Mouse (Mus musculus) forebrain, embryonic 12.5 days (tissue): ENCODE measurements around the gene Phf23. TPM values are rescaled to one million over a fixed set of nuclear protein-coding genes. Genes with fewer than 3 reads are reported as not detected.

Source experiments
- ATAC-seq: fragments of 200-750 bp; cut with Nextera tagmentation; 2 replicates; pipeline ENCODE4 v1.8.0; 2017; ENCODE audit warnings: moderate TSS enrichment; ENCODE audit not compliant: low FRiP score
- H3K27ac ChIP-seq: fragments of 300-500 bp; sonication (generic); 2 replicates; pipeline ENCODE4 v1.5.1; 2016; ENCODE audit warnings: mild to moderate bottlenecking
- H3K27me3 ChIP-seq: fragments of 300-500 bp; sonication (generic); 2 replicates; pipeline ENCODE4 v1.6.1; 2016; ENCODE audit warnings: mild to moderate bottlenecking
- H3K36me3 ChIP-seq: fragments of 300-500 bp; sonication (generic); replicated peaks from 2 replicates; pipeline ENCODE4 v1.6.1; 2016; ENCODE audit warnings: mild to moderate bottlenecking
- H3K4me1 ChIP-seq: fragments of 300-500 bp; sonication (generic); 2 replicates; pipeline ENCODE4 v1.6.1; 2016
- H3K4me2 ChIP-seq: fragments of 300-500 bp; sonication (generic); 2 replicates; pipeline ENCODE4 v1.6.1; 2016; ENCODE audit warnings: mild to moderate bottlenecking, moderate library complexity
- H3K4me3 ChIP-seq: fragments of 300-500 bp; sonication (generic); replicated peaks from 2 replicates; pipeline ENCODE4 v1.5.1; 2016; ENCODE audit warnings: mild to moderate bottlenecking
- H3K9ac ChIP-seq: fragments of 300-500 bp; sonication (generic); 2 replicates; pipeline ENCODE4 v1.6.1; 2016; ENCODE audit warnings: mild to moderate bottlenecking
- H3K9me3 ChIP-seq: fragments of 300-500 bp; sonication (generic); 2 replicates; pipeline ENCODE4 v1.6.1; 2016
- WGBS: fragments of 180-500 bp; shearing (Covaris S2); methylation state at CpG from one replicate; pipeline ENCODE4 v1.1.7; 2016; 5-methylcytosine and 5-hydroxymethylcytosine counted together
- polyA plus RNA-seq: library from polyadenylated mRNA; unstranded; fragments of >200 nt; fragmentation: Nextera tagmentation; extraction: Ambion mirVana; gene quantifications from 2 replicates; pipeline ENCODE4 v1.2.1, GENCODE M21; 2016

Gene Phf23
- polyA plus RNA-seq, 1 experiment from 2014 or later, result 99.1 TPM

DNA sequence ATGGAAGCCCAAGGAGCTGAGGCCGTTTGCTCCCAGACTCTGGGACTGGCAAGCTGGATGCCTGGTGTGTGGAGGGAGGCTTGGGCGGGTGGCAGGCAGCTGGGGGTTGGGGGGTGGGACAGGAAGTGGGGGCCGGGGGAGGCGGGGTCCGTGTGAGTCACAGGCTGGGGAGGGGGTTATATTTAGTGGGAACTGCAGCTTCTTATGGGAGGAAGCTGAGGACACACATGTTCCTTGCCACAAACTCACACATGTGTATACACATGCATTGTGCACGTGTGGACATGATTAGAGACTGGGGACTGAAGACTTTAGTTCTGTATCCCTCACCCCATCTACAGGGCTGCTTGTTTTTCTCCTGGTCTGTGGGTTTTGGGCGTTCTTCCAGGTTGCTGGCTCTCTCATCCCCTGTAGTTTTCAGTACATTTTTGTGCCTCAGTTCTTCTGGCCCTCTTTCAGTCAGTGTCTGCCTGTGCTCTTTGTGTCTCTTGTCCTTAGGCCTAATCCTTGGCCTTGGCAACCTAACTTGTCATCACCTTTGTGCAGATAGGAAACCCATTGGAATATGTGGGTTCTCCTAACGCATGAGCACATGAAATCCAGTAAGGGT is 24.6 kb downstream of the Phf23 start:
- H3K27ac ChIP-seq, result peak overlapping the region; percentile 90
- H3K36me3 ChIP-seq, result no peaks in the 10 kb centered on the region
- WGBS, result 9% methylated on average over 8 of the region's 8 CpGs
- peak overlapping the region; percentile 93 for H3K4me2 ChIP-seq
- ATAC-seq, result no peak
- H3K9ac ChIP-seq, result peak overlapping the region; percentile 96
- no peaks in the 10 kb centered on the region for H3K27me3 ChIP-seq
- no peaks in the 10 kb centered on the region for H3K9me3 ChIP-seq
- H3K4me3 ChIP-seq, result peak overlapping the region; percentile 70
- H3K4me1 ChIP-seq, result peaks cover 72% of the 10 kb centered on the region

GRCm38 (mm10) chr11:70020731-70021263 is 25.2 kb downstream of the Phf23 start:
- peaks cover 77% of the 10 kb centered on the region for H3K4me1 ChIP-seq
- under 1% methylated on average over 8 of the region's 8 CpGs for WGBS
- peak overlapping the region; percentile 70 for H3K4me3 ChIP-seq
- H3K4me2 ChIP-seq, result peak overlapping the region; percentile 93
- peak overlapping the region; percentile 90 for H3K27ac ChIP-seq
- no peaks in the 10 kb centered on the region for H3K27me3 ChIP-seq
- H3K36me3 ChIP-seq, result no peaks in the 10 kb centered on the region
- peak; percentile 77 for ATAC-seq
- peak overlapping the region; percentile 96 for H3K9ac ChIP-seq
- no peaks in the 10 kb centered on the region for H3K9me3 ChIP-seq

DNA sequence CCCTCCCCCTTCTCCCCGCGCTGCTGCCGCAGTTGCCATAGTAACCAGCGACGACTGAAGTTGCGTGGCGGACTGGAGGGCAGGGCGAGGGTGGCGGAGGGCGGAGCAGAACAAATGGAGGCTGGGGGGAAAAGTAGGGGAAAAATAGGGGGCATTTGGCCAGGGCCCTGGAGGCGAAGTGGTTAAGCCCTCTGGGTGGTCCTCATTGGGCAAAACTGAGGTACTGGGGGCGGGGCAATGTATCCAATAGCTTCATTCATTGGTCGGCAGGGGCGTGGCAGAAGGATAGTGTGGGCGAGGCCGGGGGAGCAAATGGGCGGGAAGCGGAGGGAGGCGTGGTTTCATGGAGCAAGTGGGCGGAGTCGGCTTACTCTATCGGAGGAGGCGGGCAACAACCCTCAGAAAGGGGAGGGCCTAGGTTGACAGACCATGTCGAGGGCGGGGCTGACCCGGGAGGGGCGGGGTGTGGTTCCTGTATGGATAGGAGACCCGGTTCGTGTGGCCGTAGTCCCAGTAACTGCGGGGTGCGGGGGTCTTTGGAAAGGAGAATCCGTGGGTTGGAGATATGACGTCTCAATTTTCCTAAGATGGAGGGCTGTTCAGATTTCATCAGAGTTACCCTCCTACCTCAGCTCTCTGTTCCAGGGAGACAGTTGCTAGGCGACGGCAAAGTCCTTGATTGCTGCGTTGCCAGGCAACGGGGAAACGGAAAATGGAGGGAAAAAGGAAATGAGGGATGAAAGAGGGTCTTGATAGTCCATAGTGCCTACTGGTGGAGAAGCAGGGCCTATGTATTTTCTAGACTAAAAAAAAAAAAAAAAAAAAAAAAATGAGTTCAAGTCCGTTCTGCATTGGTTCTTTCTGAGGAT is 25.9 kb downstream of the Phf23 start:
- H3K4me1 ChIP-seq, result peaks cover 84% of the 10 kb centered on the region
- 2% methylated on average over 40 of the region's 40 CpGs for WGBS
- ATAC-seq, result peak; percentile 79

GRCm38 (mm10) chr11:70023481-70024150 is 28.0 kb downstream of the Phf23 start:
- peak overlapping the region; percentile 41 for H3K4me3 ChIP-seq

More for the DNA sequence above, 25.9 kb downstream of the Phf23 start:
- Histone ChIP-seq H3K27me3 (no peaks in the 10 kb centered on the region), H3K27ac (peak overlapping the region; percentile 90), H3K9me3 (no peaks in the 10 kb centered on the region), H3K9ac (peak overlapping the region; percentile 53), H3K36me3 (no peaks in the 10 kb centered on the region), H3K4me2 (peak overlapping the region; percentile 93), H3K4me3 (peak overlapping the region; percentile 70)

GRCm38 (mm10) chr11:70024151-70024514 is 28.6 kb downstream of the Phf23 start:
- H3K4me2 ChIP-seq, result peak overlapping the region; percentile 72
- WGBS, result 11% methylated on average over 5 of the region's 6 CpGs
- H3K4me1 ChIP-seq, result peaks cover 86% of the 10 kb centered on the region
- no peak for ATAC-seq
- peak overlapping the region; percentile 64 for H3K9ac ChIP-seq
- no peaks in the 10 kb centered on the region for H3K9me3 ChIP-seq
- H3K27me3 ChIP-seq, result no peaks in the 10 kb centered on the region
- peak overlapping the region; percentile 68 for H3K27ac ChIP-seq
- H3K36me3 ChIP-seq, result no peaks in the 10 kb centered on the region
- peak overlapping the region; percentile 41 for H3K4me3 ChIP-seq

More at GRCm38 (mm10) chr11:70023481-70024150, 28.0 kb downstream of the Phf23 start:
- H3K36me3 ChIP-seq, result no peaks in the 10 kb centered on the region
- peak overlapping the region; percentile 72 for H3K4me2 ChIP-seq
- WGBS, result 3% methylated on average over 27 of the region's 29 CpGs
- H3K9ac ChIP-seq, result peak overlapping the region; percentile 64
- no peaks in the 10 kb centered on the region for H3K9me3 ChIP-seq
- no peaks in the 10 kb centered on the region for H3K27me3 ChIP-seq
- ATAC-seq, result no peak
- H3K27ac ChIP-seq, result peak overlapping the region; percentile 68
- peaks cover 88% of the 10 kb centered on the region for H3K4me1 ChIP-seq

DNA sequence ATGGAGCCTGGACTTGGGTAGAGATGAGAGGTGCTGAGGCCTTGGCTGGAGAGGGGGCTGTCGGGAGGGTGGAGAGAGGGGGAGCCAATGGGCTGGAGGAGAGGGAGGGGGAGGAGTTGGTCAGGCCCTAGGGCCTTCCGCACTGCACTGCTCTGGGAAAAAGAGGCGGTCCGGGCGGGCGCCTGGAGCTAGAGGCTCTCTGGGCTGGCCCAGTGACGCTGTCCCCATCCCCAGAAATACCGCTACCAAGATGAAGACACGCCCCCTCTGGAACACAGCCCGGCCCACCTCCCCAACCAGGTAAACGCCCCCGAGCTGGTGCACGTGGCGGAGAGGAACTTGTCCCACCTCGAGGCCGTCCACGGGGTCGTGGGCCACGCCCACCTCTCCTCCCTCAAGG is 31.1 kb downstream of the Phf23 start:
- no peaks in the 10 kb centered on the region for H3K9me3 ChIP-seq
- H3K27ac ChIP-seq, result peak overlapping the region; percentile 96
- H3K4me1 ChIP-seq, result peaks cover 87% of the 10 kb centered on the region
- WGBS, result 1% methylated on average over 14 of the region's 19 CpGs
- no peaks in the 10 kb centered on the region for H3K27me3 ChIP-seq
- peak overlapping the region; percentile 67 for H3K4me2 ChIP-seq
- peaks cover 12% of the 10 kb centered on the region for H3K36me3 ChIP-seq
- 0 out of 2 replicates have a peak, but pooled peaks have one; percentile 8 for ATAC-seq
- peak overlapping the region; percentile 28 for H3K4me3 ChIP-seq
- peak overlapping the region; percentile 36 for H3K9ac ChIP-seq

DNA sequence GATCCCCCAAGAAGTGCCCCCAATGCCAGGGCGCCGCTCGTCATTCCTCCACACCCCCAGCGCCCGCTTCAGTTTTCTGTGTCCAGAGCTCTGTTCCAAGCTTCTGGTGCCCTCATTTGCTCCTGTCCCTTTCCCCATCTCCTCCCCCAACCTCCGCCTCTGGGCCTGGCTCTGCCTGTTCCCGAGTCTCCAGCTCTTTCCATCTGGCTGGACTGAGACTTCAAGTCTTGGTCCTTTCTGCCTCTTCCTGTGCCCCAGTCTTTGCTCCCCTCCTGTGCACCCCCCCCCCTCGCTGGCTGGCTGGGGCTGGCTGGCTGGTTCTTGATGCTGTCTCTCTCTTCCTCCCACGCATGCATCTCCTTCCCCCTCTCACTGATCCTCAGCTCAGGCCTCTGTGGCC is 31.8 kb downstream of the Phf23 start:
- Histone ChIP-seq H3K4me3 (peak overlapping the region; percentile 28), H3K4me2 (peak overlapping the region; percentile 67), H3K9ac (peak overlapping the region; percentile 36), H3K27ac (peak overlapping the region; percentile 96), H3K9me3 (no peaks in the 10 kb centered on the region), H3K36me3 (peaks cover 19% of the 10 kb centered on the region), H3K4me1 (peaks cover 82% of the 10 kb centered on the region), H3K27me3 (no peaks in the 10 kb centered on the region)
- whole genome bisulfite sequencing, result 33% methylated on average over 9 of the region's 9 CpGs
- no peak for ATAC-seq

GRCm38 (mm10) chr11:70028401-70029129 is 33.0 kb downstream of the Phf23 start:
- H3K36me3 ChIP-seq, result peaks cover 27% of the 10 kb centered on the region
- peak overlapping the region; percentile 39 for H3K9ac ChIP-seq
- peak overlapping the region; percentile 96 for H3K27ac ChIP-seq
- H3K4me3 ChIP-seq, result peak overlapping the region; percentile 36
- H3K4me1 ChIP-seq, result peaks cover 70% of the 10 kb centered on the region
- WGBS, result 21% methylated on average over 12 of the region's 12 CpGs
- peak; percentile 2; the same call in 1 of the 2 replicates for ATAC-seq
- no peaks in the 10 kb centered on the region for H3K27me3 ChIP-seq
- no peaks in the 10 kb centered on the region for H3K9me3 ChIP-seq
- H3K4me2 ChIP-seq, result peak overlapping the region; percentile 67

DNA sequence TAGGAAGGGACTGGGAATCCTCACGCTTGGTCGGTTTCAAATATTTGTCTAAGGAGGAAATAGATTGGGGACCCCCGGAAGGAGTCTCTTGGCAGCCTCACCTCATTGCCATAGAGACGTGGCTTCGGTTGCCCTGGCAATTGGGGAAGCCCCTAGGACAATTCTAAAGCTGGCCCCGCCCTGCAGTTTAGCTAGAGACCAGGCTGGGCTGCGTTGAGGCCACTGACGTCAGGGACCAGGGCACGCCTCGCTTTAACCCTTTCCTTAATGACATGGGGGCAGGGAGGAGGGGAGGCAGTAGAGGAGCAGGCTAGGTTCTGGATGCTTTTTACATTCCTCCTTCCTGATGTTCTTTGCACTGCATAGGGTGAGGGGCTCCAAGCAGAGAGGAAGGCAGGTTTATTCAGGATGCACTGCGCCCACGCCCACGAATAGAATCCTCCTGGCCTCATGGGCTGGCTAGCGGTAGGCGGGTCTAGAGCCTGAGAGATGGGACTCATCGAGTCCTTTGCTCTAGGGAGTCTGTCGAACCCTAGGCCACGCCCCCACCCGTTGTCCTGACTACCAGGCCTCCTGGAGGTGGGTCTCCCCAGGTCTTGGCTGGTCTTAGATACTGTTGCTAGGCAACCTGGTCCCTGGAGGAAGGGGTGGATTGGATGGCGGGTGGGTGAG is 33.7 kb downstream of the Phf23 start:
- Histone ChIP-seq H3K27me3 (no peaks in the 10 kb centered on the region), H3K4me2 (peak overlapping the region; percentile 67), H3K9me3 (no peaks in the 10 kb centered on the region), H3K4me3 (peak overlapping the region; percentile 36), H3K36me3 (peaks cover 33% of the 10 kb centered on the region), H3K27ac (peak overlapping the region; percentile 96), H3K9ac (peak overlapping the region; percentile 57), H3K4me1 (peaks cover 64% of the 10 kb centered on the region)
- WGBS, result 0% methylated on average over 20 of the region's 20 CpGs
- peak; percentile 95 for ATAC-seq

DNA sequence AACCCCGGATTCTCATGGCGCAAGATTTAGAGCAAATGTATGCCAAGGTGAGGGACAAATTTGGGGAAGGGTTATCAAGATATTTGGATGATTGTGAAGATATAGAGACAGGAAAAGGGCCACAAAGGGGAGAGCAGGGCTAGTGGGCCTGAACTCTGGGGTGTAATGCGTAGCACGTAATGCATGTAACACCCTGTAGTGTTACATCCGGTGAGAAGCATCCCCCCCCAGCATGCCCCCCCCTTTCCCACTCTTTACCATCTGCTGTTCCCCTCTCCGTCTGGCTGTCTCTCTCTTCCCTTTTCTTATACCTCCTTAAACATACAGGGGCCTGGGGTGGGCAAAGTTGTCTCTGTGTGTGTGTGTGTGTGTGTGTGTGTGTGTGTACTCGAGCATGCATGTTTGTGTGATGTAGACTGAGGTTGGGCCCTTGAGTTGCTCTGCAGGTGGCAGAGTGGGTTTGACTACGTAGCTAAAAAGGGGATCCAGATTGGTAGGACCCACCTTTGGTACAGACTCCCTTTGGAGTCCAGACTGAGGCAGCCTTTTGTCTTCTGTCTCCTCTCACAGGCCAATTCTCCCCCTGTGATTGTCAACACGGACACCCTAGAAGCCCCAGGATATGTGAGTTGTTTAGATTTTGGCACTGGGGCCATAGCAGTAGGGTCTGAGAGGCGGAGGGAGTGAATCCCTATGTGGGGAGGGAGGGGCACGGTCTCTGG is 34.4 kb downstream of the Phf23 start:
- peak overlapping the region; percentile 96 for H3K27ac ChIP-seq
- peaks cover 57% of the 10 kb centered on the region for H3K4me1 ChIP-seq
- peak overlapping the region; percentile 67 for H3K4me2 ChIP-seq
- no peaks in the 10 kb centered on the region for H3K27me3 ChIP-seq
- H3K9ac ChIP-seq, result peak overlapping the region; percentile 57
- no peaks in the 10 kb centered on the region for H3K9me3 ChIP-seq
- ATAC-seq, result peak; percentile 56
- WGBS, result 23% methylated on average over 11 of the region's 11 CpGs
- peaks cover 37% of the 10 kb centered on the region for H3K36me3 ChIP-seq
- H3K4me3 ChIP-seq, result peak overlapping the region; percentile 36
